Mouse (Mus musculus): ENCODE measurements around the gene Ushbp1.

DNA sequence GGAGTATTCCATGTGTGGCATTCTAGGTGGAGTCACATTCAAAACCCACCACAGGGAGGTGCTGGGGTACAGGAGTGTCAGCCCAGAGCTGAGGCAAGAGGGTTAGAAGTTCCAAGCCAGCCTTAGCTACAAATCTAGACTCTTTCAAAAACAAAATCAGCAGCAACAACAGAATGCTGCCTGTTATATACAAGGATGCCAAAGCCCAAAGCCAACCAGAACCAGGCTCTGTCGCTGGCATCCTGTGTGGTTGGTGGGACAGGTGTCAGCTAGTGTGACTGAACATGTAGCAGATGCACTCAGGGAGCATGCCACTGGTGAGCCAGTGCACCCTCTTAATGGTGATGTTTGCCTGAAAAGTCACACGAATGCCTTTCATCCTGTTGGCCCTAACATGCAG is 5.2 kb upstream of the Ushbp1 start:
- TF ChIP-seq GATA1 (IDR thresholded peaks at IDR 0.05; ENCODE audit: borderline replicate concordance, low read length) (no peak), CTCF (IDR thresholded peaks at IDR 0.05; ENCODE audit: low read depth, low read length) (no peak), TAL1 (conservative IDR thresholded peaks at IDR 0.05; ENCODE audit: low read depth, low read length) (no peak), POLR2AphosphoS5 (IDR thresholded peaks at IDR 0.05; ENCODE audit: insufficient replicate concordance, low read depth, low read length) (no peak)

All from G1E (cell line).